Mouse (Mus musculus): ENCODE data around the gene R3hdml.

Gene R3hdml

DNA sequence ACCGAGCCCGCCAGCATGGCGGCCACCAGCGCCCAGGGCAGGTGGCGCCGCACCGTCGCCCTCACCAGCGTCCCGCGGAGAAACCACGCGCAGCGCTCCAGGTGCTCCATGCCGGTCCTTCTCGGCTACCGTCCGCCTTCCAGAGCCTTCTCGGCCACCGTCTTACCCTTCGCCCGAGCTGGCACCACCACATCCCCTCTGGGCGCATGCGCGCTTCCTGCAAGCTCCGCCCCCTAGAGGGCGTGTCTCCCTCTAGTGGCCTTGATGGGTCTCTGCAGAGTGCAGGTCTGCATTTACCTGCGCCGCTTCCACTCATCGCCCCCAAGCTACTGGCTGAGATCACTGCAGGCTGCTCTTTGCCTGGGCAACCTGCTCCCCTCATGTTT is 19.7 kb upstream of the R3hdml start, which contains the start of gene Fitm2:
Gene Fitm2 (minus strand): TSS at position 164 of the 386 bp plus-strand sequence.
- peak; percentile 98 to 99 for DNase-seq (ENCODE audit: low spot score in 2 of 2)

DNA sequence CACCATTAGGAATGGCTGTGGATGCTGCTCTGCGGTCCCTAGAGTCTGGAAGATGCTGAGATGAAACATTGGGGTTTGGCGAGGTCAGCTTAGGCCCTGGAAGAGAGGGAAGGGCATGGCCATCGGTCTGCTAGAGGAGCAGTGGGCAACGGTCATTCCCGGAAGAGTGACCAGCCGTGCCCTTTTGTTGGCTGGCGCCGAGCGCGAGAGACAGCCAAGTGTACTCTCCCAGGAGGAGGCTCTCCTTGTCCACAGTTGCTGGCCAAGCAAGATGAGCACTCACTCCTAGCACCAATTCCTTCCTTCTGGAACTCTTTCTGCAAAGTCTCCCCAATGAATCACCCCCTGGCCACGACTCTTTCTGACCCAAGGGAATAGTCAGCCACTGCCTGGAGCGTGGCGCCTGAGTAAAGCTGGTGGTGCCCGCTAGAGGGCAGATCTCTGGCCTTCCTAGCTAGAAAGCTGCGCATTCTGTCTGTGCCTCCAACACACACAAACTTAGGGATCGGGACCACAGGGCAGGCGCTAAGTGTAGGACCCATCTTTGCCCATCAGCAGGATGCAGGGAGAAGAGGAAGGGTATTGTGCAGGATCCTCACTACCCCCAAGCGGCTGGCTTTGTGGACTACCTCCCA is 11.8 kb upstream of the R3hdml start:
- no peak for DNase-seq (ENCODE audit: low spot score in 2 of 2)

DNA sequence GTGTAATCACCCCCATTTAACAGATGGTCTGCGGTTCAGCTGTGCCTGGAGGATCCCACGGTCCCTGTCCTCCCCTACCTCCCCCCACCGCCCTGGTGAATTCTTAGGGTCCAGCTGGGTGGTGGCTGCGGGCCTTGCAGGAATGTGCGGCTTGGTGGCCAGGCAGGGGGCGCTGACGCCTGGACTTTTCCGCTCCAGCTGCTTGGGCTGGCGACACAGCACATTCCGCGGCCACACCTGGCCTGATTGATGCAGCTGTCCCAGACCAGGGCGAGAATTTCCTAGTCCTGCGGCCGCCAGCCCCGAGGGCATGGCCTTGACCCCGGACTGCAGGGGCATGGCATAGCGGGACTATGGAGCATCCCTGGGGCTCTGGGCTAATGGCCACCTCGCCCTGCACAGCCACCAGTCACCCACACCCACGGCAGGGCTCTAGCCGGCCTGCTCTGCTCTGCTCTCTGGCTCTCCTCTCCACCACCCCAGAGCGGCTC is 10.5 kb upstream of the R3hdml start:
- DNase-seq (ENCODE audit: low spot score in 2 of 2) = no peak

DNA sequence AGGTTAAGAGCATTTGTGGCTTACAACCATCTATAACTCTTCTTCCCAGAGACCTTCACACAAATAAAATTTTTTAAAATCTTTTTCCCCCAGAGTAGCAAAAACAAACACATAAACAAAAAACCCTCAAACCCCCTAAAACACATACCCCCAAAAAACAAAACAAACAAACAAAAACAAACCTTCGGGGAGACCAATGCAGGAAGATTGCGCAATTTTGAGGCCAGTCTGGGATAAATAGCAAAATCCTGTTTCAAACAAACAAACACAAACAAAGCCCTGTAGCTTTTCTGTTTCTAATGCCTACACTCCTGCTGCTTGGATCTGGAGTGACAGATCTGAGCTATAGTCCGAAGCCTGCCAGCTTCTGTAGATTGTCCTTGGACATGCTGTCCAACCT is 4.8 kb upstream of the R3hdml start:
- no peak for DNase-seq (ENCODE audit: low spot score in 2 of 2)

DNA sequence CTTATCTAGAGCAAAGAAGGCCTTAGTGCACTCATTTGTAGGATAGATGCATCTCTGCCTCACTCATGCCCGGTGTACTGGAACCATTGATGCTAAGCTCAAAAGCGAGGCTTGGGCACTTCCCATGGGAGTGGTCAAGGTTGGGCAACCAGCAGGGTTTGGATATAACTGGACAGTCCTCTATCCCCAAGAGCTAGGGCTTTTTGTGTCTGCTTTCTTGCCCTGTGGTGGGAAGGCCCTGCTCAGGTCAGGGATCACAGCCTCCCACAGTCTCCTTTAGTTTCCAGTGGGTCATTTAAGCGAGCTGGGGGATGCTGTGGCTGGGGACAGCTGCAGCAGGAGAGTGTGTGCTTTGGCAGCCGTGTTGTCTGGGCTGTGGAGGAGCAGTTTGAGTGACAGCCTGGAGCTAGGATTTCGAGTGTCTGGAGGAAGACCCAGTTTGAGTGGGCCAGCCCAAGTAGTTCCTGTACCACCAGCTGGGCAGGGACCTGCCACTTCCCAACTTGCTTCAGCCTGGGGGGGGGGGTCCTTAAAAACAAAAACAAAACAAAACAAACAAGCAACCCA is 2.3 kb upstream of the R3hdml start:
- DNase-seq (ENCODE audit: low spot score in 2 of 2) = no peak

DNA sequence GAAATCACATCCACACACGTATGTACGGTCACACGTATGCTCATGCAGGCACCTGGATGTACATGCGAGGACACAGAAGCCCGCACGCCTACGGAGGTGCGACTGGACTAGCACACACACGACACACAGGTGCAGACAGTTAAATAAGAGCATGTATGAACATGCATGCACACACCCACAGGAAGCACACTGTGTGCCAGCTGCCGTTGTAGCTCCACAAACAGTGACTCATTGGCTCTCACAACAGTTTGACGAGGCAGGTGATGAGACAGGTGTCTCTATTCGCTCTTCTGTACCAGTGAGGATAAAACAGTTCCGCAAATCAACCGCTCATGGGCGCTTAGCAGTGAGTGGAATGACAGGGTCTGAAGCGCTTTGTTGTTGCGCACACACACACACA is 1.5 kb upstream of the R3hdml start:
- no peak for DNase-seq (ENCODE audit: low spot score in 2 of 2)

DNA sequence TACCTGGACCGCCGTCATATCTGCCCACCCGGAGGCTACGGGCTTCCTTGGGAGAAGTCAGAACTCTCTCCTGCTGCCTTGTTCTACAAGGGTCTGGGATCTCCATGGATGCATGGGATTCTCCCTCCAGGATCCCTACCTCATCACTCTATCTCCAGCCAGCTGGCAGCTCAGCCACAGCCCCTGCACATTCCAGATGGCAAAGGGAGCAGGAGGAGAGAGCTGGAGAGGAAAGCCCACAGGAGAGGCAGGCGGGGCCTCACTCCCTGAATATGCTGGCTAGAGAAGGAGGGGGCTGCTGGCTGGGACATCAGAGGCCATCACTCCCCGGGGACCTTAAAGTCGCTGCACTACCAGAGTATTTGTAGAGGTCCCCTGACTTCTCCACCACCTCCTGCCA is 767 bp upstream of the R3hdml start:
- no peak for DNase-seq (ENCODE audit: low spot score in 2 of 2)

DNA sequence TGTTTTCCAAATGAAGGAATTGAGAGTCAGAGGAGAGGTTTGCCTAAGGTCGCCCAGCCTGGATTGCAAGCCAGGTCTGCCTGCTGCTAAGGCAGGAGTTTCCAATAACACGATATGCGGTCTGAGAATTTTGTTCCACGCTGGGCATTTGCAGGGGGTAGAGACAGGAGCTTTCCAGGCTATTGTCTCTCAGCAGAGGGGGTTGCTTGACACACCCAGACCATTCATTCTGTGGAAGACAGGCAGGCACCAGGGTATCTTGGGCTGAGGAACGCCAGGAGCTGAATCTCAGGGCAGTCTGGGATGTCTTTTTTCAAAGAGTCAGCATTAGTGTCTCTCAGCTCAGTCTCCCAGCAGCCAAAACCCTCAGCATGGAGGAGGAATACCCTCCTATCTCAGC is 913 bp downstream of the R3hdml start:
- DNase-seq (ENCODE audit: low spot score in 2 of 2) = no peak

DNA sequence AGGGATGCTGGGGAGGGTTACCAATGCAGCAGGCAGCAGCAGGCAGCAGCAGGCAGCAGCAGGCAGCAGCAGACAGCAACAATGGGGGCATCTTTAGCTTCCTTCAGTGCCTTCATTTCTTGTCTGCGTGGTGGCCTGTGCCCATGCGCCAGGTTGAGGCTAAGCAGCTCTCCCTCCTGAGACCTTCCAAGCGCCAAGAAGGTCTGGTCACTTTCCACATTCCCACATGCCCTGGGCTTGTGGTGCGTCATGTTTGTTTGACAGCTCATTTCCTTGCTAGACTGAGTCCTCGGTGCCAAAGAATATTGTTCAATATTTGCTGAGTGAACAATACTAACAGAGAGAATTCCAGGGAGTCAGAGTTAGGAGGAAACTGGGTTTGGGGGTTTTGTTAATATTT is 1.9 kb downstream of the R3hdml start:
- DNase-seq (ENCODE audit: low spot score in 2 of 2) = no peak

DNA sequence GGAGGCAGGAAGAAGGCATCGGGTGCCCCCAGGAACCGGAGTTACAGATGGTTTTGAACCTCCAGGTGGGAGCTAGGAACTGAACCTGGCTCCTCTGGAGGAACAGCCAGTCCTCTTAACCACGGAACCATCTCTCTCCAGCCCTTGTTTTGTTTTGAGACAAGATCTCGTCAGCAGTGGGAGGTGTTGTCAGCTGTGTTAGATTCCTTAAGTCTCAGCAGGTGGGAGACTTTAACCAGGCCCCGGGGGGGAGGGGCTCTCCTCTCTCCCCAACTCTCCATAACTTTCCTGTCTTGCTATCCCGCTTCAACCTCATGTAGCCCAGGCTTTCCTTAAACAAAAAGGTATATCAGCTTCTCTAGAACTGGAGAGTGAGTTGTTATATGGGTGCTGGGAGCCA is 2.3 kb downstream of the R3hdml start:
- DNase-seq (ENCODE audit: low spot score in 2 of 2) = no peak

DNA sequence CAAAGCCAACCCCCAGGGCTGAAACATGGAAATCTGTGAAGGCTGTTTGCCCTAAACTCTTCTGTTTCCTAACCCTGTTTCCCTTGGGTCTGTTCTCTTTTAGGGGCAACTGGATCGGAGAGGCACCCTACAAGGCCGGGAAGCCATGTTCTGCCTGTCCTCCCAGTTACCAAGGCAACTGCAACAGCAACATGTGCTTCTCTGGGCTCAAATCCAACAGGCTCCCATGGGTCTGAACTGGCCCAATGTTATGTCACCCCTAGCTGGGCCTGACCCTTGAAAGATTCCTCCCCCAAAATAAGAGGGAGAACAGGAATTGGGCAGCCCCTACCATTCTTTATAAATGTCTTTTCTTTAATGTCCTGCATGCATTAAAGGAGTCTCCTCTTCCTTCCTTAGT is 10.1 kb downstream of the R3hdml start:
- DNase-seq (ENCODE audit: low spot score in 2 of 2) = no peak

DNA sequence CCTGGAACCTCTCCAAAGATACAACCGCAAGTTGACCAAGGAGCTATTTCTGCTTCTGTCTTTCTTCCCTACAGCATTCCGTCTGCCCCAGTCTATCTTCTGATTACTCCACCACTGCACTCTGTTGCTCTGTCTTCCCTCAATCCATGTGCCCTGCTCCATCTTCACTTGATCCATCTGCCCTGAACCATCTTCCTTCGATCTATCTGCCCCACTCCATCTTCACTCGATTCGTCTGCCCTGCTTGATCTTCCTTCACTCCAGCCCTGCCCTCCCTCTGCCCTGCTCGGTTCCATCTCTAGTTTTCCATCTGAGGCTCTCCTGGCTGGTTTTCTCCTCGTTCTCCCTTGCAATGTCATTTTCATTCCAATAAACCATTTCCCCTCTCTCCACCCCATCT is 11.1 kb downstream of the R3hdml start:
- DNase-seq (ENCODE audit: low spot score in 2 of 2) = no peak

DNA sequence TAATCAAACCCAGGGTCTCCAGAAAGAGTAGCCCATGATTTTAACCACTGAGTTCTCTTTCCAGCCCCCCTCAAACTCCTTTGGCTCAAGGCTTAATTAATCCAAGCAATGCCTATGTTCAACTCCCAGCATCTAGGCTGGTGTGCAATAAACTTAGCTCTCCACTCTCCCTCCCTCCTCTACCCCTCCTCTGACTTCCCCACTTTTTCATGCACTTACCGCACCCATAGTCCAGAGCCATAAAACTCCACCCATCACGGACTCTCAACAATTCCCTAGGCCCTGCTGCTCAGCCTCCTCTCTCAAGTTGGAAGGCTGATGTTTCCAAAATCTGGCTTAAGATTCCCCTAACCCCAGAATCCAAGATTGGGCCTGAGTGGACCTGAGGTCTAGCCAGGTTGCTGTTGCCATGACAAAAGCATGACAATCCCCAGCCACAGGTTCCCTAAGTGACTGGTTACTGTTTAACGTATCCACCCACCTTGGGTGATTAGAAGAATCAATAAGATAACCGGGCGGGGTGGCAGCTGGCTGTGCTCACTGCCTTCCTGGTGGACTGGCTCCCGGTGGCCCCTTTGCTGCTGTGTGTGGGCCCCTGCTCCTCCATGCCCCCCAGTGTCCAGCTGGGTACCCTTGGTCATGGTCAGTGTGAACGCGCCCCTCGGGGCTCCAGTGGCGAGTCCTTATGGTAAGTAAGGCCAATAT is 14.3 kb downstream of the R3hdml start, which contains the start of gene Hnf4a:
Gene Hnf4a (plus strand): TSS at position 509 of the 705 bp plus-strand sequence.
- no peak for DNase-seq (ENCODE audit: low spot score in 2 of 2)

DNA sequence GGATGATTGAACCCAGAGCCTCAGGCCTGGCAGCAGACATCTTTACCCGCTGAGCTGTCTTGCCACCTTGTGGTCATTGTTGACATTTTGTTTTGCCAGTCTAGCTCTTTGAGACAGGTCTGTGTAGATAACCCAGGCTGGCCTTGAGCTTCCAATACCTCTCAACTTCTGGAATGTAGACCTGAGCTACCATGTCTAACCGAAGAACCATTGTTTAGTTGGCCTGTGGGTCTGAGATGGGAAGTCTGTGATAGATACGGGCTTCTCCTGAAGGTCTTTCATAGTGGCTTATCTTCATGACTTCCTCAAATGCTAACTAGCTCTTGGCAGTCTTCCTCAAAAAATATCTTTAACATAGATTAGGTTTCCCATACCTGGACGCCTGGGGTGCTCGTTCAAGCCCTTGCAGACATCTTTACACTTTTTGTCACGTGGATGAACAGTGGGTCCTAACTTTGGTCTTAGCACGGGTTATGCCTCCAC is 33.7 kb downstream of the R3hdml start:
- no peak for DNase-seq (ENCODE audit: low spot score in 2 of 2)

DNA sequence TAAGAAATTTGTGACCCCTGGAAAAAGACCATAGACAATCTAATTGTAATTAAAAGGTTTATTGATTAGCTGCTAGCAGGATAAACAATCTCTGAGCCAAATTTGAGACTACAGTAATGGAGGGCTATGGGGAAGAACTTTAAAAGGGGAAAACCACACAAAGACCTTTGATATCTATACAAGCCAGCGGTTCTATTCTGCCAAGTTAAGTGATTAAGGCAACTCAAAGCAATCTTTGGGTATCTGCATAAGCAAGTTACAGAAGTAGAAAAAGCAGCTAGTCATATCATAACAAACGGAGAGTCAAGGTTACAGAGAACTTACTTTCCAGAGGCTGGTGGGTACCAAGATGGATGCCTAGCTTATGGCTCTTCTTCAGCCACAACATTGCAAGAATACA is 35.4 kb downstream of the R3hdml start:
- DNase-seq (ENCODE audit: low spot score in 2 of 2) = no peak

DNA sequence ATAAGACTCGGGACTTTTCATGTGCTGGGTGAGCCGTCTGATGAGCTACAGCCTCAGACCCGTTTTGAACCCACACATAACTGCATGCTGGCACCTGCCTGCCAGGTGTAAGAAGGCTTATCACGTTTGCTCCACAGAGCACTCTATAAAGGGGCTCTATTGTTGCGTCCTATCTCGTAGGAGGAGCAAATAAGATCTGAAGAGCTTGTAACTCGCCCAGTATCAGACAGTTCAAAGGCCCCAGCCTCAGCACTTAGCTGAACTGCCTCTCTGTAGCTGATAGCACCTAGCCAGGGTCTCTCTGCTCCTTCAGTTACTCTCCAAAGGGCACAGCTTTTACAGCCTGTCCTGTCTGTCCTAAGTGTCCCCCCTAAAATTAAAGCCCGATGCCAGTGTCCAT is 38.3 kb downstream of the R3hdml start:
- DNase-seq (ENCODE audit: low spot score in 2 of 2) = no peak

DNA sequence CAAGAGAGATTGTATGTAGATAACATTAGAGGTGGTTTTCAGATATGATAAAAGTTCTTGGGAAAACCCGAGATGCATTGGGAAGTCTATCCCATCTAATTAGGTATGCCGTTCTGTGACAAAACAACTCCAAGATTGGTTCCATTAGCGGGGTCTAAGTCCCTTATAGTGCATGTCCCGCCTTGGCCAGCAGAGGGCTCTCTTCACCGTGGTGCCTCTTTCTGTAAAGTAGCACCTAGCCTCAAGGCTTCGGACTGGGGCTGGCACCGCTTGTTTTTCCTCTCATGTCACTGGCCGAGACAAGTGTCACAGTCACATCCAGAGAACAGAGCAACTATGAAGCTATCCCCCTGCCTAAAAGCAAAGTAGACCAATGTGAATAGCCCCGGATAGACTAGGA is 39.8 kb downstream of the R3hdml start:
- peak; percentile 74 to 78 for DNase-seq (ENCODE audit: low spot score in 2 of 2)

DNA sequence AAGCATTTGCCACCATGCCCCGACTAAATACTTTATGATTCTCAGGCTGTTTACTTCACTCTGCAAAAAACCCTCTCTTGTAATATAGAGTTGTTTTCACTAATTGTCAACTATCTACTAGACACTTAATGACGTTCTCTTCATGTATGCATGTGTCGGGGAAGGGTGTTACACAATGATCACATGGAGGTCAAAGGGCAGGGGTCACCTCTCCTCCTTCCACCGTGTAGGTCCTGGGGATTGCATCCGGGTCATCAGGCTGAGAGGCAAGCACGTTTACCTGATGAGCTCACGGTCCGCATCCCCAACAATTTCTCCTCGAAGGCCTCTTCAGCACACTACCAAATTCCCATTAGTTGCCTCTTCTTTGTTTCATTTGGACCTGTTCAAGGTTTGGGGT is 41.1 kb downstream of the R3hdml start:
- DNase-seq (ENCODE audit: low spot score in 2 of 2) = no peak

DNA sequence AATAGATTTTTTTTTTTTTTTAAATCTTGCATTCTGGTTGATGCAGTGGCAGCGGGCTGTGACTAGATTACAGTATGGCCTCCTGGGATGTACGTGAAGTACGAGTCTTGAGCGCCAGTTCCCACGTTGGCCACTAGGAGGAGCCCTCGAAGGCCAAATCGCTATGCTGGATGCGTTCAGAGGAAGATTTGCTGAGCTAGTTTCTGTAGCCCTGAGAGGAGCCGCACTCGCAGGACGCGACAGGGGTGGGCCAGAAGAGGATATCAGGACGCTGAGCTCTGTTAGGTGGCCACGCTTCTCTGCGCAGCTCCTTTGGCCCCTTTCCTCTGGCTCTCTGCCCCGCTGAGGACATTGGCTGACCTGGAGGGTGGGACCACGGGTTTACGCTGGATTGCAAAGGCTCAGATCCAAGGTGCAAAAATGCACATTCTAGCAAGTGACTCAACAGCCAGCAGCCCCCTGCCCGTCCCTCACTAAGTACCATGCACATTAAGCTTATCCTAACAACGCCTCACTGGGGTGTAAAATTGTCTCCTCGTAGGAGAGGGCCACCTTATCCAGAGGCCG is 42.9 kb downstream of the R3hdml start:
- peak; percentile 89 to 96 for DNase-seq (ENCODE audit: low spot score in 2 of 2)

DNA sequence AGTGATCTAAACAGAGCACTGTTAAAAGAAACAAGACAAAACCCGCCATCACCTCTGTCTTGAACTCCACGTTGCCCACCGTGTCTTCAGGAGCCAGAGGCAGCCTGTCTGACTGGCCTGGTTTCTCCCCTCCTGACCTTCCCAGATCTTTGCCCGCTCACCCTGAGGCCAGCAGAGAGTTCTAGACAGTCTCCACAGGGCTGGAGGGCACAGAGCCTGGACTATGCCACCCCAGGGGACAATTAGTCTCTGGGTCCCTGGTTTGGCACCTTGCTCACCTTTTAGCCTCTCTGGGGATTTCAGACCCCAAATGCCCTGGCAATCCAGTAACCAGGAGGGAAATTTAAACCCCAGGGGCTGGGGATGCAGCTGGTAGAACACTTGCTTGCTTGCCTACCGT is 45.3 kb downstream of the R3hdml start:
- DNase-seq (ENCODE audit: low spot score in 2 of 2) = no peak

DNA sequence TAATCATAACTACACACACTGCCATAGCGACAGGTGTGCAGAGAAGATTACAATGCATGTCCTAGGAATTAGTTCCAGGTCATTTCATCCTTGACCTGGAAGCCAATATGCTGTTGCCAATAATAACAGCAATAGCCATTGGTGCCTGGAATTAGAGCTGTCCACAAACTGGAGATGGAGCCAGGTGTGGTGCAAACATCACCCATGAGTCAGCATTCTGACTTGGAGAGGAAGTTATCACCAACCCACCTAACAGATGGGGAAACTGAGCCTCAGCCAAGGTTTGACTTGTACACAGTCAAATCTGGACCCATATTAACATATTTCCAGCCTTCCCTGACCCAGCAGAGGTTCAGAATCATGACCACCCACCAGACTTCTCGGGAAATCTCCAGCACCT is 46.3 kb downstream of the R3hdml start:
- peak in 1 of 2 experiments; percentile 4 for DNase-seq (ENCODE audit: low spot score in 2 of 2)

DNA sequence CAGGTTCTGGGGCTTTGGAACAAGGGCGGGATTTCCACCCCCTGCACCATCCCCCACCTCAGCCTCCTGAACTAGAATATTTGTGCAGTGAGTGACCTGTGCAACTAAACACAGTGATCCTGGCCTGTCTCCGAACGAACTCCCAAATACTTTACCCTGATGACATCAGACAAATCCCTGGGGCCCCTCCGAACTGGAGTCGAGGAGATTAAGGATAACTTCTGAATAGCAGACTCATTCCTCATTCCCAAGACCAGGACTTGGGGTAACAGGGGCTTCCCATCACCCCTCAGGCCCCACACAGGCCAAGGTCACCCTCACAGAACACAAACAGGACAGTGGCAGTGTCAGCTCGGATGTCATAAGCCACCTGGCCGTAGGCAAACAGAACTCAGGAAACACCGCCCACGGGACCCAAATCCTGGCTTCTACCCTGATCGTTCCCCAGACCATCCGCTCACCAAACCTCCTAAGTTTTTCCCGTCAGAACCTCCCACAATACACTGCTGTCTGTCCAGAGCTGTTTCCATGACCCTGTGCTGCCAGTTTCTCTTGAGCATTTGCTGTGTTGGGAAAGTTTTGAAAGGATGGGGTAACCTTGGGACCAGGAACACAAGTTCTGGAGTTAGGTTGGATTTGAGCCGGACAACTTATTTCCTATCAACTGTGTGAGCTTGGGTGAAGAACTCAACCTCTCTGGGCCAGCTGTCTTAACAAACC is 47.4 kb downstream of the R3hdml start:
- no peak for DNase-seq (ENCODE audit: low spot score in 2 of 2)
